Mouse (Mus musculus) neutrophil, adult 59 days (primary cell): ENCODE results near the gene Ppp1r9a. TPM values are rescaled to one million over a fixed set of nuclear protein-coding genes. Genes with fewer than 3 reads are reported as not detected.

Experiments used
- total RNA-seq, 2 experiments: library from RNA; stranded (reverse); gene quantifications; 1 replicate in 1 of 2; 2 replicates in 1 of 2; pipeline ENCODE4 v1.2.4; 2023

Ppp1r9a gene
- total RNA-seq: 1 to 10 TPM; 3.1 TPM

GRCm38 (mm10) chr6:4902674-4903324, at the start of gene Ppp1r9a:
Gene Ppp1r9a (plus strand): TSS chr6:4902917.

GRCm38 (mm10) chr6:5193693-5194092, 291.0 kb downstream of the Ppp1r9a start, which contains the start of gene Pon1:
Gene Pon1 (minus strand): TSS chr6:5193946.

Other genes with a start within 250 kb of the Ppp1r9a start
- gene Sgce, start 155.7 kb upstream of the Ppp1r9a start, total RNA-seq: not detected
- under 1 TPM; 0.09 to 0.16 TPM for gene Peg10, start 155.6 kb upstream of the Ppp1r9a start, total RNA-seq